Mouse (Mus musculus) retina, postnatal 1 day (tissue): ENCODE measurements around the gene Slc6a11.

Experiments used
- DNase-seq: peaks from one replicate; pipeline ENCODE4 v3.0.0-alpha.2; 2012

Gene Slc6a11

DNA sequence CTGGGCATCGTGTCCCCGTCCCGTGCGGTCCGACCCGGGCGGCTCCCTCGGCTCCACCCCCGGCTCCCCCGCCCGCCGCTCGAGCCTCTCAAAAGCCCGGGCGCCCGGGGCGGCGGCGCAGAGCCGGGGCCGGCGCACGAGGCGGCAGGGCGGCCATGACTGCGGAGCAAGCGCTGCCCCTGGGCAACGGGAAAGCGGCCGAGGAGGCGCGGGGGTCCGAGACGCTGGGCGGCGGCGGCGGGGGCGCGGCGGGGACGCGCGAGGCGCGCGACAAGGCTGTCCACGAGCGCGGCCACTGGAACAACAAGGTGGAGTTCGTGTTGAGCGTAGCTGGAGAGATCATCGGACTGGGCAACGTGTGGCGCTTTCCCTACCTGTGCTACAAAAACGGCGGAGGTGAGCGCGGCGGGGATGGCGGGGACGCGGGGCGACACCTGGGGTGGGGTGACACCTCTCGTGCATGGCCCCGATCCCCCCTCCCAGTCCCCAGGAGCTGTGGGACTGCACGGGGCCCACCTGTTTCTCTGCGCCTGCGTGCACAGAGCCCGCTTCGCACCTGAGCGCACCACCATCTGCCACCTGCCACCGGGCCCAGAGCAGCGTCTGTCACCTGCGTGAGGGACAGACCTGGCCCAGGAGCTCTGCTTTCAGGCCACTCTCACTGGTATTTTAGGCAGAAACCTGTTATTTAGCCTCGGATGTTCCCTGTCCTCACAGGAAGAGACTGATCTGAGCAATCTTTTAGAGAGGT lies at the start of gene Slc6a11:
Slc6a11 (plus strand) TSS at position 120 of the 751 bp plus-strand sequence.
- peak; percentile 78 for DNase-seq

DNA sequence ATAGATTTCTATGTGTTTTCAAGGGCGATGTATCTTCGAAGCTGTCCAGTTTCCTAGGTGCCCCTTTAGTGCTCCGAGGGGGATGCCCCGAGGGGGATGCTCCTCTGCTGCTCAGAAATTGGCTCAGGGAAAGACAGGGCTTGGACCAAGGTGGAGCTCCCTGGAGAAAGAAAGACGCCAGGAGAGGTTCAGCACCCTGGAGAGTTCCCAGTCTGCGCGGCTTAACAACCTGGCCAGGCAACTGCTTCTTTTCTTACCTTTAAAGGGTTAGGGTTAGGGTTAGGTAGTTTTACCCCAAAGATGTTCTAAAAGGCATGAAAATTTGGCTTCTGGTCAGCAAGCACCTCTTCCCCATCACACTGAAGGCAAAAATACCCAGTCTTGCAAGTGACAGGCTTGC lies 43.9 kb upstream of the Slc6a11 start:
- DNase-seq: peak; percentile 66

DNA sequence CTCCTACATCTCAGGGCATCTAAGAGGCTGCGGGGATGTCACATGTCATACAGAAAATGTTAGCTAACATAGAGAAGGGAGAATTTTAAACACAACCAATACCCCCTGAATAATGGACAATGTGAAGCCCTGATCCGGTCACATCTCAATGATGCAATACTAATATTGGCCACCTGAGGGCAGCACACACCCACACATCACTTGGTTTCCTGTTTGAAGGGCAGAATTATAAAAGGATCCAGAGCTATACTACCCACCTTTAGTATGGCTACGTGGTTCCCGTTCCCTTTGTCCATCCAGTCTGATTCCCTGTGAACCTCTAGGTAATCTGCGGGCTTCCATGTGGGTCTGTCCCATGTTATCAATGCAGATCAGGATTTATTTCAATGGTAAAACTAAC lies 41.4 kb upstream of the Slc6a11 start:
- peak; percentile 81 for DNase-seq

DNA sequence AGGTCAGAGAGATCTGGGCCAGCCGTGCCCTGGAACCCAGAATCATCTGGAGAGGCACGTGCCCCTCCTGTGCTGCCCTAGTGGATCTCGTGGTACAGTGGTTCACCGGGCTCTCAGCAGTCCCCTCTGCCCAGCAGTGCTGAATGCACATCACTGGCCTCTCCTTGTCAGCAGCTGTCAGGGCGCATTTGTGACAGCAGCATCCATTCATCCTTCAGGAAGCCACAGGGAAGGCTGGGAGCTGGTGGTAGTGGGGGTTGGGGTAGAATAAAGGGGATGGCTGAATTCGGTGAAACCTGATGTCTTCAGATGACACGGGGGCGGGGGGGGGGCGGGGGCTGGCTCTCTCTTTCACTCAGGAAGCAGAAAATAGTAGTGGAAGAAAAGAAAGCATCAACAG lies 38.8 kb upstream of the Slc6a11 start:
- DNase-seq: peak; percentile 83

DNA sequence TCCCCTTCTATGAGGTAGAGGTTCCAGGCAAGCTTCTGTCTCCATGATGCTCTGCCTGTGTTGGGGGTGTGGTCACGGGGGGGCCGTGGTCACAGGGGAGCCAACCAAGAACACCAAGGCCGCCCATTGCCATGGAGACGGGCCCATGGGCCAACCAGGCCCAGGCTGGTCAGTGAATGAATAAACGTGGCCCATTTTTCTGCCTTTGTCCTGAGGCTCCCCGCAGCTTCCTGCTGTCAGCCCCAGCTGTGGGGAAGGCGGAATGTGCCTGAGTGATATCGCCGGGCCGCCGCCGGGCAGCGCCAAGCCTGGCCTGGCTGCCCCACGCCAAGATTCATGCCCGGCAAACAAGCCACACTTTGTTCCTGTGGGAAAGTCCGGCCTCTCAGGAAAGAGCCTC lies 36.8 kb upstream of the Slc6a11 start:
- peak; percentile 97 for DNase-seq

DNA sequence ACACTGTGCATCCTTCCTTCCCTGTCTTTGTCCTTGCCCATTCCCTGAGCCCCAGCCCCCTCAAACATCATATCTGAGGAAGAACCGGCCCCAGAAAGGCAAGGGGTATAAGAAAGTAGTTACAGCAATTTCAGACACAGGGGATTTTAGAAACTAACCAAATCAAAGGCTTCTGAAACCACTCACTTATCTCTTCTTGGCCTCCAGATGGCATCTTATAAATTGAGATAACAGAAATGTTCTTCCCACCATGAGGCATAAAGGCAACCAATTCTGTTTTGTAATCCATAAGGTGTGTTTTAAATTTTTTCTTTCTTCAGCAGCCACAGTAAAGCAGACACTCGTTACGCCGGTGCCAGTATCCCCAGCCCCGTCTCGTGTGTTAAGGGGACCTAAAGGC lies 34.5 kb upstream of the Slc6a11 start:
- DNase-seq: no peak

DNA sequence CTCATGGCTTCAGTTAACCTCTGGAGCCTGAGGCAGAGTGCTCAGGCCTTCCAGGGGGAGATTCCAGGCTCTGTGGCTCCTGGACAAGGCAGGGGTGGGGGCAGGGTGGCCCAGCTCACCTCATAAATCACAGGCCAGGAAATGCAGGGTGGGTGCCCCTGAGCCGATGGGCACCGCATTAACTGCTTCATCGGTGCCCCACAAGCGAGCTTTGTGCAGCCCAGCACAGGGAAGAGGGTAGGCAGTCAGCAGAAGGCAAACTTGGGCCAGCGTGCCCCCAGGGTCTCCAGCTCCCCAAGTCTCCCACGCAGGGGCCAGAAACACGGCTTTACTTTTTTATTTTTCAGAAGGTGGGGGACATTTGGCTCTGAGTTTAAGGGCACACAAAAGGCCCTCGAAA lies 29.1 kb upstream of the Slc6a11 start:
- DNase-seq: peak; percentile 43

DNA sequence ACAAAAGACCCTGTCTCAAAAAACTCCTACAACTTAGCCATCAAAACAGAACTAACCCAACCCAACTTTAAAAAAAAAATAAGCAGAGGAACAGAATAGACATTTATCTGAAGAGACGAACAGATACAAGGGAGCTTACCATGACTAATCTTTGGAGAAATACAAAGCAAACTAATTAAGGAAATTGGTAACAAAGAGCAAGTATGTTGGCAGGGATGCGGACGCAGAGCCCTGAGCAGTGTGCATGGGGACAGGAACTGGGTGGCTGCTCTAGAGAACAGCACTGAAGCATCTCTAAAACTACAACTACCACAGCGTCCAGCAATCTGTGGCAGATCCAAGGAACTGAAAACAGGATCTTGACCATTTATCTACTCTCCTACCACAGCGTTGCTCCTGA lies 11.5 kb upstream of the Slc6a11 start:
- DNase-seq: peak; percentile 74

DNA sequence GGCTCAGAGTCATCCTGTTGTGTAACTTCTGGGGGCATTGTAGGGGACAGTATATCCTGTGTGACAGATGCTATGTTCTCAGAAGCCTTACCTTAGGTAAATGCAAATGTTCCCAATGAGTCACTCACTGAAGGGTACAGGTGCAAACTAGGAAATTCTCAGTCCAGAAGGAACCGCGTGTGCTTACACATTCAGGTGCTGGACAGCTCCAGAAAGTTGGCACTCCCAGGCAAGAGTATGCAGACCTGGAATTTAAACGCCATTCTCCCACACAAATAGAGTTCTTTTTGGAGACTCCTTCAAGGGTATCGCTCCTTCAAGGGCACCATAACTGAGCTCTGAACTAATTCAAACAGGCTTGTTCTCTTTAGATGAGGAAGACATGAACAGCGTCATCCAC lies 5.5 kb upstream of the Slc6a11 start:
- no peak for DNase-seq

DNA sequence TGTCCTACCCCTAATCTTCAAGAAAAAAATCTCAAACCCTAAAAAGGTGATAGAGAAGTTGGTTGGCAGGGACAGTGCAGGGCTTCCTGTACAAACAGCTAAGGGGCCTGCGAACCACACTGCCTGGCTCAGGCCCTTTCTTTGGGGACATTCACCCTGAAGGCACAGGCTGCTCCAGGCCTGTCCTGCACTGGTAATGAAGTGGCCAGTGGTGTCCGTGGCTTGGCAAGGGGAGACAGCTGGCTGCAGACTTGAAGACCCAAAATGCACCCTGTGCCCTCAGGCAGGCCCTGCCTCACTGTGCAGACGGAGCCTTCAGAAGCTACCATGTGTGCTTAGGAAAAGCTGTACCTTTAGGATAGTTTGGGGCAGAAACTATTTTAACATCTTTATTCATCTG lies 1.4 kb downstream of the Slc6a11 start:
- no peak for DNase-seq

DNA sequence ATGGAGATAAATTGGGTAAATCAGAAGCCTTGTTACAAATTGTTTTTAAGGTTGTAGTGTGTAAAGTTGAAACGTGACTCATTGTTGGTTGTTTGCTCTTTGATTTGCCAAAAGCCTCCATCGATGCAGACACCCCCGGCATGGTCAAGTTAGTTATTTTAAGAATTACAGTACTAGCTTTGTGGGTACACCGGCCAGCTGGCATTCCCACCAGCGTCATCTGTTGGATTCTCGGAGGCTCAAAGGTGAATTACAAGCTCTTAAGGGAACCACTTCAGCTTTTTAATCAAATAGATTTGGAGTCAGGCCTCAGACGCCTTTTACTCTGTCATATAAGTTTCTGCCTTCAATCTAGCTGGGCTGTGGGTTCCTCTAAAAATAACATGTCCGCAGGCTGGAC lies 1.9 kb downstream of the Slc6a11 start:
- no peak for DNase-seq

DNA sequence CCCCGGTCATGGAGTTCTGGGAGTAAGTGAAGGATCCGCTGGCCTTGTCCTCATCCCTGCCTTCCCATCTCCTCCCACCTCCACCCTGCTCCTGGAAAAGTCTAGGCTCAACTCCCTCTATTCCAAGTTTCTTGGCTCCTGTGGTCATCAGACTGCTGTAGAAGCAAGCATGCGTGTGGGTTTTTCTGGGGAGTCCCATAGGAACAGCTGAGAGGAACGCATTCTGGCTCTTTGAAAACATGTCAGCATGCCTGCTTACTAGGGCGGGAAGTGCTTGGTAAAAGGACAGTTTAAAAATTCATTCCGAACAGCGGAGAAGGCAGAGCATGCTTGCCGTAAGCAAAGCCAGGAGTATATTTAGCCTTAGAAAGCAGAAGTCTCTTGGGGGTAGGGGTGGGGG lies 7.9 kb downstream of the Slc6a11 start:
- DNase-seq: peak; percentile 42

DNA sequence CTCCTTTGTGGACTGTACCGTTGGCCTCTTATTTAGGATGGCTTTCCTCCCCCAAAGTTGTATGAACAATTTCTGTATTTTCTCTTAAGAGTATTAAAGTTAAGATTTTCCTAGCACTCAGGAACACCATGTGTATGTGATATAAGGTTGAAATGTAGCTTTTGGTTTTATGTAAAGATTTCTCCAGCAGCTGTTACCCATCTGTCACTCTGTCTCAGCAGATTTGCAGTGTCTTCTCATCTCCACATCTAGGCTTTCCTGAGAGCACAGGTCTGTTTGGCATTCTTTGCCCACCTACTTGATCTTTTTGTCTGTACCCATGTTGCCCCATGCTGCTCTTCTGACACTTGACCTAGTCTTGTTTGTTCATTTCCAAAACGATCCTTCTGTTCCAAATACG lies 10.4 kb downstream of the Slc6a11 start:
- no peak for DNase-seq

DNA sequence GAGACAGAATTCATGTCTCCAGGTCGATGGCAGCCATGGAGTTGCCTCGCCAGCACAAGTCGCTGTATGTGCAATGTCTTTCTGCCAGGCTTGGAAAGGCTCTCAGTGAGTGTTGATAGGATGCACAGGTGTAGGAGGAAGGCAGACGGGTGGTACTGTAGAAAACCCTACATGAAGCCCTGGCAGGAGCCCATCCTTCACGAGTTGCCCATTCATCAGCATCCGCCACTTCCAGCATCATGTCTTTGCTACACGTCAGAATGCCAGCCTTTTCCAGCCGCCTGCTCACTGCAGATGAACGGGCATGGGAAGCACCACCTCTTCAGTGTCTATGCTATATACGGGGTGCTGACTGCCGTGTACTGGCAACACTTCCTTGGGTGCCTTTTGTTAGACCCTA lies 11.4 kb downstream of the Slc6a11 start:
- no peak for DNase-seq

DNA sequence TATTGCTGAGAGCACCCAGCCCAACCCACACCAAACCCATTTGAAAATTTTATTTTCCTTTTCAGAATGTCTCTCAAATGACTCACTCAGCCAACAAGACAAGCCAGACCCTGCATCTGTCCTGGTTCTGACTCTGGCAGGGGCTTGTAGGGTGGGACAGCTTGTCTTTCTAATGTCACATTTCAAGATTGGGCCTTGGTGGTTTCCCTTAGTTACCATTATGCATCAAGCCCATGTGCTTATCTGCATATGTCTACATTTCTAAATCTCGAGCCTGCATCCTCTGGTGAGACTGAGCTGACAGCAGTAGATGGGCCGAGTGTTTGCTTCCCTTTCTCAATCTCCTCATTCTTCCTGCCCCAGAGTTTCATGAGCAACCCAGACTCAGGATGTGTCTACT lies 12.5 kb downstream of the Slc6a11 start:
- no peak for DNase-seq

DNA sequence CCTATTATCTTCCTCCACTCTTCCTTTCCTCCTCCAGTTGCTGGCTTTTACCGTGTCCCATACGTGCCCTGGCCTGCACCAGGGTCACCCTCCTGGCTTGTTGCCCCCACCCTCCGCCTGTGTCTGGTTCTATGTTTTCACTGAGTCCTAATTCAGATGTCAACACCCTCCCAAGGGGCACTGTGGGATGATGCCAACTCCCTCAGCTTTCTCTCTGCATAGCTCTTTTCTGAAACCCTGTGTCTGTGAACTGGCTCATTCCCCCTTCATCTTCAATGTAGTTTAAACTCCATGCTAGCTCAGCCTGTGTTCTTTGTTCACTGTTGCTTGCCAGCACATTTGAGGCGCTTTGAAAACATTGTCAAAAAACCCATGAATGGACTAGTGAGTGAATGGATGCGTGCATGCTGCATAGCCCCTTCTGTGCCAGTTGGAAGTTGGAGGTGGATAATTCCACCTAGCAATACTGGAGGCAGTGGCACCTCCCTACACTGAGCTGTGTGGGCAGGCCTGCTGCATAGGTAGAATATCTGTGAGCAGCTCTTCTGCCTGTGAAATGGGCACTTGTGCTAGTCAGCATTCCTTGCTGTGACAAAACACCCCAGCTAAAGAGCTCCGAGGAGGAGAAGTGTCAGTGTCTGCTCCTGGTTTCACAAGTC lies 13.5 kb downstream of the Slc6a11 start:
- DNase-seq: no peak

DNA sequence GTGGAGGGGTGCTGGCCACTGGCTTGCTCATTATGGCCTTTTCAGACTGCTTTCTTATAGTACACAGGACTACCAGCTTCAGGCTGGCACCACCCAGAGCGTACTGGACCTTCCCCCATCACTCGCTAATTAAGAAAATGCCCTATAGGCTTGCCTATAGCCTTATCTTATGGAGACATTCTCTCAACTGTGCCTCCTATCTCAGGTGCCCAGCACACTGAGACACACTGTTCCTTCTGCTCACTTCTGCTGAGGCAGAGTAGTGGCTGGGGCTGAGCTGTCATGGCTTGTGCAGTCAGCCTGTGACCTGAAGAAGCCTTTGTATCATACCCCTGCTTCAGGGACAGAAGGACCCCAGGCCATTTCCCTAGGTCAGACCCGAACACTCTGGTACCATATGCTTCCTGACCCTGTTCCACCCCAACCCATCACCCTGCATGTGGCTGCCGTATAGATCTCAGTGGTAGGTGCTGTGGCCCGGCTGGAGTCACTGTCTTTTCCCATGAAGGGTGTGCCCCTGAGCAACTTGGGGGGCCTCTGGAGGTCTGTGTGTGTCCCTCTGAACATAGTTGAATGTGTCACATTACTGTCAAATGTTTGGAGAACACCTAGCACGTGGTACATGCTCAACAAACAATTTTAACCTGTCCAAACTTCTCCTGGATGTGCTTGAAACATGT lies 14.7 kb downstream of the Slc6a11 start:
- DNase-seq: no peak

DNA sequence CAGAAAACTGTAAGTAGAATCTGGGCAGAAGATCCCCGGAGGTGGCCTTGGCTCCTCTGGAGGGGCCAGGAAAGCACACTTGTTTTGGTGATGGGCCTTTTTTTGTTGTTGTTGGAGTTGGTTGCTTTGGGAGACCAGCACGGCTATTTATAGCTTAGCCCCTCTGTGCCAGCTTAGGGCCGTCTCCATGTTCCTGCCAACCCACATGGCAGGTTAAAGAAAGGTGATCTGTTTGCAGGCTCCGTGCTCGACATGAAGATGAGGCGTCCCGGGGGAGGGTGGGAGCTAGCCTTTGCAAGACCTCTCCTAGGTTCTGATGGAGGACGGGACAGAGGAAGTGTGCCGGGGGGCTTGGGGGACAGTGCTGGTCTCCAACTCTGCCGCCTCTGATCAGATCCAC lies 24.7 kb downstream of the Slc6a11 start:
- no peak for DNase-seq

DNA sequence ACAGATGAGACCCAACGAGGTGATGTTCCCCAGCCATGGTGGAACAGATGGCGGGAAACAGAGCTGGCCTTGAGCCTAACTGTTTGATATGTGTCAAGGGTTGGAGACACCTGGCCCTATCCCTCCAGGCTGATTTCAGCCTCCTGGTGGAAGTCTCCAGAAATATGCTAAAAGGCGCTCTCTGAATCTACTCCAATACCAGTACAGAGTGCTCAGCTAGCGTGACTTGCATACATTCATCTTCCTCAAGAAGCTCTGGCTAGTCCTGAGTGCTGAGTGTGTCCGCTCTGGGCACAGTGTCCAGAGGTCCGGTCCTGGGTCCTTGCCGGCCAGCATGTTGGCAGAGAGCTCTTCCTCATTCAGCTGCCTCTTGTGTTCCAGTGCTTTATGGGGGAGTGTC lies 27.8 kb downstream of the Slc6a11 start:
- no peak for DNase-seq

DNA sequence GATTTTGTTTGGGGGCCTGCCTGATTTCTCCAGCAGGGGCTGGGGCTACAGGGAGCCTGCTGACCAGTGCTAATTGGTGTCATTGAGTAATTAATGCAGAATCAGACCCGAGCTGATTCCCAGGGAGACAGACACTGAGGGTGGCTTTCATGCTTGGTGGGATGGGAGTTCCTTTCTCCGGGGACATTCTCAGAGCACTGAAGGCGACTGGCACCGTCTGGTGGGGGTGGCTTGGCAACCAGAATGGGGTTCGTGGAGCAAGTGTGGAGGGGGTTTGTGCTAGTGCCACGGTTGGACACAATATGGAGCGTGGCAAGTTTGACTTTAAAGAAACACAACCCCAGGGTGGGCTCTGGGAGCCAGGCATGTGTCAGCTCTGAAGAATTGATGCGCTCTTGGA lies 29.7 kb downstream of the Slc6a11 start:
- DNase-seq: peak; percentile 71

DNA sequence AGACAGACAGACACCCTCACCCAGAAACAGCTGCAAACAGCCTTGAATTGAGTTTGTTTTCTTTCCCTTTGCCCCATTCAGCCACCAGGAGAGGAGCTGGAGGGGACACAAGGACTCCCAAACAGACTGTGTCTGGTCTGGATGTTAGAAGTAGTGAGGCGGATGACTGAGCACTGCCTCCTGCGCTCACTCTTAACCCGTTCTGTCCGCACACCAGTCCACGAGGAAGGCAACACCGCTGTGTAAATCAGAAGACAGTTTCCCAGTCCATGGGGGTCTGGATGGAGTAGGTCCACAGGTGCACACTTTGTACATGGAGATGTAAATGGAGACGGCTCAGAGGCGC lies 43.0 kb downstream of the Slc6a11 start:
- DNase-seq: no peak

DNA sequence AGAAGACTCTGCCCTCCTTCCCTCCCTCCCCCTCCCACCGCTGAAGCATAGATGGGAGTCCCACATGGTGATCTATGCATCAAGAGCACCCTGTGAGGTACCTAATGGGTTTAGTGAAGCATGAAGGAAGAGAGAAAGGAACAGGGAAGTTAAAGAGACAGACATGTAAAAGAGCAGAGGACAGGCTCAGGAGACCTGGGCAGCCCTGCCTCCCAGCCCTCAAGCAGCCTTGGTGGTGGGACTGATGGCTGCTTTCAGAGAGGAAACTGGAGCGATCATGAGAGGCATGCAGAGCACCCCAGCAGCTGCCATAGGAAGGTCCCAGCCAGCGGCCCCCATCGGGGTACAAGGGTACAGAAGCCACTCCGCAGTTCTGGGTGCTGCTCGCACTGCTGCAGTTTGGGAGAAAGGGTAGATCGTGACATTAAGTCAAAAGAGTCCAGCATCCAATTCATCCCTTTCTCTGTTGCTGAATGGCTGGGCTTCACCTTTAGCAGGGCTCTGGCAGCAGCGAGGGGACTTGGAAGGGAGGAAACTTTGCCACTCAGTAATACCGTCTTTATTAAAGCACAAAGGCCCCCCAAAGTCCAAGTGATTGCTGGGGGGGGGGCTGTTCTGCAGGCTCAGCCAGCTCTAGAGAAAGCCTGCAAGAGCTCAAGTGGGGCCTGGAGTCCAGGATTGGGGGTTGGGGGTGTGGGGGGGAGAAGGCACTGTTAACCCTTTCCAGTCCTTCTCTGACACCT lies 43.5 kb downstream of the Slc6a11 start:
- DNase-seq: peak; percentile 81

DNA sequence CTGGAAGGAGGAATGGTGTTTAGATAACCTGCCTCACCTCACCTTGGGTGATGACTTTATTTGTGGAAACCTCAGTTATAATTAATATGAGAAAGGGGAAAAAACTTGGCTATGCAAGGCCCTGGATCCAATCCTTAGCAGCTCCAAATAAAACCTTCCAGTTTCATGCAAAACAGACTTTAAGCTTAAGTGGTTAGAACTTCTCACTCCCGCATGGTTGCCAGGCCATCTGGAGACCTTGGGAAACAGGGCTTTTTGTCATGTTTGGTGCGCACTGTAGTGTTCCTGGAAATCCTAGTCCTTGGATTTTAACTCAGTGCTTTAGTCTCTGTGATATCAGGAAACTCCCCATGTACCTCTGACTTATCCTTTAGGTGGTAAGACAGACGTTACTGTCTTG lies 47.1 kb downstream of the Slc6a11 start:
- DNase-seq: no peak
